Mouse (Mus musculus) neural tube, embryonic 14.5 days (tissue): ENCODE measurements around the gene Piga. TPM values are rescaled to one million over a fixed set of nuclear protein-coding genes. Genes with fewer than 3 reads are reported as not detected.

Experiments used
- ATAC-seq: fragments of 200-750 bp; cut with Nextera tagmentation; 2 replicates; pipeline ENCODE4 v1.8.0; 2017; ENCODE audit warnings: low read depth, mild to moderate bottlenecking, moderate TSS enrichment, moderate library complexity
- H3K27ac ChIP-seq: fragments of 300-500 bp; sonication (generic); 2 replicates; pipeline ENCODE4 v1.5.1; 2014; ENCODE audit warnings: low read depth, mild to moderate bottlenecking, control low read depth, low read length, moderate library complexity, mixed read lengths
- H3K27me3 ChIP-seq: fragments of 300-500 bp; sonication (generic); 2 replicates; pipeline ENCODE4 v1.6.1; 2014; ENCODE audit warnings: low read length; ENCODE audit not compliant: control insufficient read depth, insufficient read depth
- H3K36me3 ChIP-seq: fragments of 300-500 bp; sonication (generic); 2 replicates; pipeline ENCODE4 v1.6.1; 2014; ENCODE audit warnings: low read length, mixed read lengths; ENCODE audit not compliant: control insufficient read depth, insufficient read depth
- H3K4me1 ChIP-seq: fragments of 300-500 bp; sonication (generic); 2 replicates; pipeline ENCODE4 v1.6.1; 2014; ENCODE audit warnings: low read length; ENCODE audit not compliant: control insufficient read depth, insufficient read depth
- H3K4me2 ChIP-seq: fragments of 300-500 bp; sonication (generic); 2 replicates; pipeline ENCODE4 v1.6.1; 2014; ENCODE audit warnings: mild to moderate bottlenecking, low read depth, low read length, control low read depth
- H3K4me3 ChIP-seq: fragments of 300-500 bp; sonication (generic); 2 replicates; pipeline ENCODE4 v1.5.1; 2014; ENCODE audit warnings: low read depth, low read length, control low read depth, mixed read lengths
- H3K9ac ChIP-seq: fragments of 300-500 bp; sonication (generic); replicated peaks from 2 replicates; pipeline ENCODE4 v1.6.1; 2014; ENCODE audit warnings: low read depth, mild to moderate bottlenecking, control low read depth, low read length, mixed read lengths
- H3K9me3 ChIP-seq: fragments of 300-500 bp; sonication (generic); 2 replicates; pipeline ENCODE4 v1.6.1; 2016; ENCODE audit warnings: low read length; ENCODE audit not compliant: control insufficient read depth
- WGBS: fragments of 180-500 bp; shearing (Covaris S2); extraction: QIAGEN DNeasy Blood & Tissue Kit; methylation state at CpG from one replicate; pipeline ENCODE4 v1.1.7; 2014; 5-methylcytosine and 5-hydroxymethylcytosine counted together
- polyA plus RNA-seq: library from polyadenylated mRNA; unstranded; fragments of >200 nt; fragmentation: Nextera tagmentation; extraction: Ambion mirVana; gene quantifications from 2 replicates; pipeline ENCODE4 v1.2.1, GENCODE M21; 2014

Gene Piga
- polyA plus RNA-seq, 1 experiment from 2014 or later, result 4.4 TPM

DNA sequence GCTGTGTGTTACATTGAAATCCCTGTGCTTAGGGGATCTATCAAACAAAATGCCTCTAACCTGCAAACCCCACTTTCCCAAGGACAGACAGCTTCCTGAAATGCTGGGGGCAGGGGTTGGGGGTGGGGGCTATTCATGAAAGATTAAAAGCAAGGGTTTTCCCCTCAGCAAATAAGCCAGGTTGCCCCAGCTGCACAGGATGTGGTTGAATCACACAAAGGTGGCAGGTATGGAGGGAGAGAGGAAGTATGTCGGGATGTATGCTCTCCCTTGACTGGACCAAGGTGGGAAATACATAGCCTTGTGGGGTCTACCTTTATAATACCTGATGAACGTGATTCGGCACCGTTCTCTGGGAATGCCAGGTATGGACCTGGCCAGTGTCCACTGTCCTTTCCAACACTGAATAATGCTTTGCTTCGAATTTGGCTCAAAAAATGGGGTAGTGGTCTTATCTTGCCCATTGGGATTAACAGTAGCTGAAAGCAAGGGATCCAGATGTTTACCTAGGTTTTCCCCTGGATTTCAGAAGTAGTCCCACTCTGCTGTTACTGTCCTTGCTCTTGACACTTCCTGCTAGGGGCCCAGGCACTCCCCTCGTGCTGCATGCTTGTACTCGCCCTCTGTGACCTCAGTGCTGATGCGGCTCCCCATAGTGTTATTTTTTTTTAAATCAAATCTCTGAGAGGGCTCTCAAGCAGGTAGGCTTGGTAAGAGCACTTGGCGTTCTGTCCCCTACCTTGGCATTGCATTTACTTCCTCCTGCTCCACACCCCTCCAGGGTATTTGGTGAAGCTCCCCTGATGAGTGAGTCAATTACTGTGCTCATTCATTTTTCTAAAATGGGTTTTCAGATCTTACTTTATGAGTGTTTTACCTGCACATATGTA lies 13.2 kb upstream of the Piga start:
- H3K9me3 ChIP-seq, result no peaks in the 10 kb centered on the region
- H3K27me3 ChIP-seq, result no peaks in the 10 kb centered on the region
- no peaks in the 10 kb centered on the region for H3K36me3 ChIP-seq
- H3K4me2 ChIP-seq, result no peak overlapping the region
- no peaks in the 10 kb centered on the region for H3K4me1 ChIP-seq
- ATAC-seq, result no peak
- H3K9ac ChIP-seq, result no peak overlapping the region
- H3K4me3 ChIP-seq, result no peak overlapping the region
- H3K27ac ChIP-seq, result no peak overlapping the region
- WGBS, result 79% methylated on average over 9 of the region's 9 CpGs

DNA sequence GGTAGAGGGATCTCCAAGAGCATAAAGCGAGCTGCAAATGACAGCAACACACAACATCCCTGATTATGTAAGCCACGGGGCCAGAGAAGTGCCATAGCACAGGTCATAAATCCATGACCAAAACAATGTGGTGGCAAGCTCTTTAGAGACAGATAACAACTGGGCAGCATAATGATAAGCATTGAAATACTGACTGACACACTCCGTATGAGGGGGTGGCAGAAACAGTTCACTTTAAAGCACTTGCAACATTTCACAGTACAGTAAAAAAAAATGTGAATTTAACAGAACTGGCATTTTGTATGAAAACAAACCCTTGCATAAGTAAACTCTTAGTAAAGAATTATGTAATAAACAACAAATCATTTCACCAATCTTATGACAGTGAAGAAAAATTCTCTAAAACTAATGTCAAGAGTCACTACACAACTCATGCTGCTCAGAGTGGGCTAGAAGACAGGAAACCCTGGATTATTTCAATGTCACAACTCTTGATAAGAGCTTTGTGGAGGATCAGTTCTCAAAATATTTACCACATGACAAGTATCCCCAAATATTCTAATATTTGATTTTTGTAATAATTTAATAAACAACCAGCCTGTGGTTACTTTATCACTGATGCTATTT lies 11.2 kb upstream of the Piga start:
- Histone ChIP-seq H3K4me2 (no peak overlapping the region), H3K4me1 (no peaks in the 10 kb centered on the region), H3K9me3 (no peaks in the 10 kb centered on the region), H3K27ac (no peak overlapping the region), H3K27me3 (no peaks in the 10 kb centered on the region), H3K9ac (no peak overlapping the region), H3K4me3 (no peak overlapping the region), H3K36me3 (no peaks in the 10 kb centered on the region)
- 75% methylated on average over 3 of the region's 3 CpGs for WGBS
- no peak for ATAC-seq

DNA sequence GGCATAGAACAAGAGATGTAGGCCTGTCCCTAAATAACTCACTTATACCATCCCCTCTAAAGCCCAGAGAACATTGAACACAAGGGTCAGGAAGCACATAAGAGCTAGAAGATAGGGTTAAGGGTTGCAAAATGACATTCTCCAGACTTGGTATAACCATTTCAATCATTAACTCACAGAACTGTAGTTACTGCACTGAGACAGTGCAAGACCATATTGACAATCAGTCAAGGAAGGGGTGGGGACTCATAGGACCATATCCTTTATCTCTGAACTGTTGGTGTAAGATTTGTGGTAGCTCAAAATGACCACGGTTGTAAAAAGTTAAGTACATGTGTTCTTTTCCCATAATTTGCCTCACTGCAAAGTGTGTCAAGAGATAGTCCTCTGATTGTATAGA lies 9.0 kb upstream of the Piga start:
- Histone ChIP-seq H3K4me3 (no peak overlapping the region), H3K9me3 (no peaks in the 10 kb centered on the region), H3K27me3 (no peaks in the 10 kb centered on the region), H3K27ac (no peak overlapping the region), H3K9ac (no peak overlapping the region), H3K36me3 (no peaks in the 10 kb centered on the region), H3K4me1 (no peaks in the 10 kb centered on the region), H3K4me2 (no peak overlapping the region)
- no peak for ATAC-seq
- WGBS, result 87% methylated on average over 1 of the region's 1 CpGs

DNA sequence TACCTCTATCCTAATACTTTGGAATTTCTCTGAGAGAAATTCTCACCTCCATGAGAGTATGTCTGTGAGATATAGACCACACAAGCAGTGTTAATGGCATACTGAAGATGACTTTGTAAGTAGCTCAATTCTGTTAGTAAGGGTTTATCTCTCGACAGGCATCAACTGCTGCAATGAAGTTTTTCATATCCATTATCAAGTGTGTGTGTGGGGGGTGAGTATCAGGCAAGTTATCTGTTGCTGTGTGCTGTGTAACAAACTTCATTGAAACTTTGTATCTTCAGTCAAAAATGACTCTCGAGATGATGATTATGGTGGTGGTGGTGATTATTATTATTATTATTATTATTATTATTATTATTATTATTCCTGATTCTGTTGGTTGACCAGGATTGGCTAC lies 2.8 kb upstream of the Piga start:
- Histone ChIP-seq H3K4me2 (no peak overlapping the region), H3K36me3 (no peaks in the 10 kb centered on the region), H3K27ac (no peak overlapping the region), H3K4me3 (no peak overlapping the region), H3K27me3 (no peaks in the 10 kb centered on the region), H3K9ac (no peak overlapping the region), H3K9me3 (no peaks in the 10 kb centered on the region), H3K4me1 (no peaks in the 10 kb centered on the region)
- WGBS, result 86% methylated on average over 2 of the region's 2 CpGs
- no peak for ATAC-seq

DNA sequence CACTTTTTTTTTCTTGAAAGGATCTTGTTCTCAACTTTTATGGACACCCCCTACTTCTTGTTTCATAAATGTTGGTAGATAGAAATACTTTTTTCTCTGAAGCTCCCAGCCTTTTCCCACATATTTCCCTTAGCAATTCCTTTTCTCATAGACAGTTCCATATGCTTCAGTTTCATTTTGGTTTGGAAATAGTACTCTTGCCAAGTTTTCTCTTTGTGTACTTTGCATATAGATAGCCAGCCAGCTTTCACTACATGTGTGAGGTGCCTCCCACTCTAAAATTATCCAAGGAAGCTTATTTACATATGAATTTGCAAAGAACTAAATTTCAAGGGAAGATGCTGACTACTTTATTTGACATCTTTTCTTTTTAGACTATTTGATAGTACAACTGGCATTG lies 1.6 kb upstream of the Piga start:
- Histone ChIP-seq H3K27me3 (no peaks in the 10 kb centered on the region), H3K36me3 (no peaks in the 10 kb centered on the region), H3K4me3 (no peak overlapping the region), H3K9me3 (no peaks in the 10 kb centered on the region), H3K4me2 (no peak overlapping the region), H3K4me1 (no peaks in the 10 kb centered on the region), H3K27ac (no peak overlapping the region), H3K9ac (no peak overlapping the region)
- ATAC-seq, result no peak

DNA sequence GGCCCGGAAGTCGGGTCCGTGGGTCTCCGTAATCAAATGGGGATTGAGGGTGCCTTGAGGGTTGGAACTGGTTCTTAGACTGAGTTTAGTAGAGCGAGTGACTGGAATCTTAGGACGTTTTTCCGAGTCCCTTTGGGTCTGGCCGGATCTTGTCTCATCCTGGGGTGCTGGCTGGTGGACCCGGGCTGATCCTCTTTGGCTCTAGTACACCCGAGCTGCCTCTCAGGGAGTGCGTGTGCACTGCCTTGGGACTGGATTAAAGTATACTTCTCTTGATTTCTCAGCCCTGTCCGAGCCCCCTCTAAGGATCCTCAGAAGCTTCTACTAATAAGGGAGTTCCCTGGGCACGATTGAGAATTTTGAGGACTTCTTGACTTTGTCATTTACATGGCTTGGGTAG lies 368 bp downstream of the Piga start:
- Histone ChIP-seq H3K27ac (0 out of 2 replicates have a peak overlapping the region, but pooled peaks have one; percentile 39), H3K9ac (peak overlapping the region; percentile 59), H3K36me3 (no peaks in the 10 kb centered on the region), H3K9me3 (no peaks in the 10 kb centered on the region), H3K27me3 (no peaks in the 10 kb centered on the region), H3K4me2 (peak overlapping the region; percentile 52), H3K4me1 (no peaks in the 10 kb centered on the region), H3K4me3 (peak overlapping the region; percentile 46)
- WGBS, result 23% methylated on average over 13 of the region's 13 CpGs
- ATAC-seq, result no peak; the same call in 1 of the 2 replicates

DNA sequence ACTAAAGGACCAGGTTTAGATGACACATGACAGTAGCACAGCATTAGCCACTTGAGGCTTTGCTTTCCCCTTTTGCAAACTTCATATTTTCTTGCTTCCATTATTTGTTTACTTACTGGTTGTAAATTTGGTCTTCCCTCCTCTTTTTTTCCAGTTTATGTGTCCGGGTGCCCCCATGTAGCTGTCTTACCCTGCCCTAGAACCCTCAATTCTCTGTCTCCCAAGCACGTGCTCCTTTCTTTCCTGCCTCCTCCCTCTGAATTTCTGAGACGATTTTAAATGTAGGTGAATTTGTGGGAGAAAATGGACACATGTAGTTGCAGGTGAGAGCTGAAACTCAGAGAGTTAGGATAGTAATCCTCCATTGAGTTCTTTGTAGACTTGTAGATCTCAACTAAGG lies 931 bp downstream of the Piga start:
- Histone ChIP-seq H3K4me3 (peak overlapping the region; percentile 46), H3K4me1 (no peaks in the 10 kb centered on the region), H3K27me3 (no peaks in the 10 kb centered on the region), H3K27ac (no peak overlapping the region), H3K9me3 (no peaks in the 10 kb centered on the region), H3K4me2 (peak overlapping the region; percentile 52), H3K36me3 (no peaks in the 10 kb centered on the region), H3K9ac (no peak overlapping the region)
- WGBS, result 66% methylated on average over 3 of the region's 3 CpGs
- ATAC-seq, result no peak

DNA sequence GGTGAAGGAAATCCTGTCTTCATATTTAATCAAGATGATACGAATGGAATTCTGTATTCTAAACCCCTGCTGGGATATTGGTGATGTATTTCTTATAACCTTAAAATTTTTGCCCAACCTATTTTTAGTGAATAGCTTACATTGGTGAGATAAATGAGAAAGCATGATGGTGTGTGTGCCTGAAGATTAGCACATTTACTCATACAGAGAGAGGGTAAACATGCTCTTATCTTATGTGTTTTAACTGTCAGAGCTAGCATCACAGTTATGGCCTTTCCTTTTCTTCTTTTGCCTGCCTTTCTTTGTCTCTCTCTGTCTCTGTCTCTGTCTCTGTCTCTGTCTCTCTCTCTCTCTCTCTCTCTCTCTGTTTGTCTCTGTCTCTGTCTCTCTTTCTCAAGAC lies 5.2 kb downstream of the Piga start:
- no peaks in the 10 kb centered on the region for H3K9me3 ChIP-seq
- H3K4me1 ChIP-seq, result no peaks in the 10 kb centered on the region
- ATAC-seq, result no peak
- no peak overlapping the region for H3K27ac ChIP-seq
- H3K9ac ChIP-seq, result no peak overlapping the region
- H3K27me3 ChIP-seq, result no peaks in the 10 kb centered on the region
- no peak overlapping the region for H3K4me2 ChIP-seq
- H3K4me3 ChIP-seq, result no peak overlapping the region
- WGBS, result 88% methylated on average over 1 of the region's 1 CpGs
- no peaks in the 10 kb centered on the region for H3K36me3 ChIP-seq

DNA sequence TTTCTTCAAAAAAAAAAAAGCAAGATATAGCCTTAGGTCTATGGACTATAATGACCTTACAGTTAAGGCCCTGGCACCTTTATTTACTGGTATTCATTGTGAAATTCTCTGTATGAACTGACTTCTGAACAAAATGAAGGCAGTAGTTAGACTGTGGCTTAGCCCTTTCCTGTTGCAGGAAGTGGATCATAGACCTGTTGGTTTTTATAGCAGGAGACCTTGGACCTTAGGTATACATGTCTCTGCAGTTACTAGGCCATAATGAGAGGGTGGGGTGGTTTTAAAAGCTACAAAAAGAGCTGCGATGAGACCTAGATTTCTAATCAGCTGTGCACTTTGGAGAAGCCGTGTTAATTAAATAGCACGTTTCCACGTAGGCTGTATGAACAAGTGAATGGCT lies 7.7 kb downstream of the Piga start:
- WGBS, result 96% methylated on average over 4 of the region's 4 CpGs
- no peak overlapping the region for H3K4me2 ChIP-seq
- no peaks in the 10 kb centered on the region for H3K27me3 ChIP-seq
- H3K9ac ChIP-seq, result no peak overlapping the region
- H3K4me3 ChIP-seq, result no peak overlapping the region
- no peak for ATAC-seq
- H3K9me3 ChIP-seq, result no peaks in the 10 kb centered on the region
- no peaks in the 10 kb centered on the region for H3K36me3 ChIP-seq
- no peak overlapping the region for H3K27ac ChIP-seq
- H3K4me1 ChIP-seq, result no peaks in the 10 kb centered on the region
